Mouse (Mus musculus) ES-Bruce4 (cell line): ENCODE data around the gene Pigk.

Experiments used
- CTCF ChIP-seq: IDR thresholded peaks from one replicate; pipeline ENCODE4 v1.8.1; 2011; ENCODE audit warnings: low read depth, low read length
- POLR2A ChIP-seq: IDR thresholded peaks from one replicate; pipeline ENCODE4 v1.8.1; 2011; ENCODE audit warnings: low read length; ENCODE audit not compliant: insufficient read depth

DNA sequence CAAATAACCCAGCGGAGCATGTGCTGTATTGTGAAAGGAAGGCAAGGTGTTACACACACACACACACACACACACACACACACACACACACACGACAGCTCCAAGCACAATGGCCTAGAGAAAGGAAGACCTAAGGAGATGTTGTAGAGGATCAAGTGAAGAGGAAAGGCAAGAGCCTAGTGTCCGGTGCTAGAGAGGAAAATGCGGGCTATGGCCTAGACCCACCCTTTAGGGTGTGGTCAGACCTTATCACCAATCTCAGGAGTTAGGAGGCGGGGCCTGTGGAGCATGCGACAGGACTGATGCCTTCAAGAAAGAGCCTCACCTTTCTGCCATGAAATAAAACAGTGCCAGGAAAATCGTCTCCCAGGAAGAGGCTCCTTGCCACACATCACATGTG, 234.7 kb downstream of the Pigk start:
- TF ChIP-seq CTCF (no peak), POLR2A (no peak)
